In genomic region chr2:151000402-151001178, GRCm38 (mm10) we compare ENCODE assay signal across 9 mouse cellular contexts. TPM values are rescaled to one million over a fixed set of nuclear protein-coding genes. Genes with fewer than 3 reads are reported as not detected.
DNase-seq lines count a peak whose midpoint lies in the region; ATAC-seq and TF ChIP-seq lines count a peak whose summit lies in the region.
"Had no signal": no experiment of that assay in that cellular context is flagged by ENCODE, and none has a peak within 500 bp of the region (broad histone marks: within the 10 kb centered on the region; RNA-seq: fewer than 3 reads in every experiment).

No protein-coding gene starts in this region.

- H3K9ac ChIP-seq in intestine, embryonic 16.5 days (ENCODE audit: low read depth, low read length), result no peak overlapping the region
- H3K9ac ChIP-seq in midbrain, embryonic 11.5 days (ENCODE audit: low read length), result no peak overlapping the region
- H3K9ac ChIP-seq in stomach, postnatal 0 days (ENCODE audit: low read length), result no peak overlapping the region

- H3K4me3 ChIP-seq in intestine, embryonic 16.5 days (ENCODE audit: low read length), result no peak overlapping the region
- H3K4me3 ChIP-seq in midbrain, embryonic 11.5 days (ENCODE audit: low read depth, low read length), result no peak overlapping the region
- no peak overlapping the region for H3K4me3 ChIP-seq in stomach, postnatal 0 days (ENCODE audit: low read depth, low read length)
- H3K4me3 ChIP-seq: erythroblast, embryonic 14.5 days had no signal

- peak; percentile 81 for ATAC-seq in frontal cortex, adult (ENCODE audit: low TSS enrichment)
- ATAC-seq in intestine, embryonic 16.5 days, result peak; percentile 81
- ATAC-seq in midbrain, embryonic 11.5 days (ENCODE audit: low FRiP score), result peak; percentile 84
- peak; percentile 78 for ATAC-seq in stomach, postnatal 0 days (ENCODE audit: low FRiP score, low TSS enrichment)

- H3K4me1 ChIP-seq in intestine, embryonic 16.5 days (ENCODE audit: control insufficient read depth, insufficient read depth, low read length), result peaks cover 5% of the 10 kb centered on the region
- peaks cover 8% of the 10 kb centered on the region for H3K4me1 ChIP-seq in midbrain, embryonic 11.5 days (ENCODE audit: control insufficient read depth, insufficient read depth, low read length)
- H3K4me1 ChIP-seq in stomach, postnatal 0 days (replicated peaks; ENCODE audit: control insufficient read depth, insufficient read depth), result no peaks in the 10 kb centered on the region

- peak; percentile 36 for DNase-seq in urinary bladder, postnatal 25 days (ENCODE audit: low spot score)
- no peak for DNase-seq in urinary bladder, postnatal 4 days (ENCODE audit: low spot score in 2 of 2)
- peak; percentile 42 for DNase-seq in cerebellum, adult 8-10 months
- peak; percentile 46 to 82 for DNase-seq in left cerebral cortex, postnatal 25 days (ENCODE audit: low spot score in 2 of 2)
- DNase-seq in midbrain, embryonic 11.5 days (ENCODE audit: low spot score, missing footprints), result peak; percentile 85
- DNase-seq in stomach, postnatal 0 days (ENCODE audit: low spot score), result peak; percentile 68

- H3K9me3 ChIP-seq in intestine, embryonic 16.5 days (ENCODE audit: control insufficient read depth, low read length), result no peaks in the 10 kb centered on the region
- H3K9me3 ChIP-seq in midbrain, embryonic 11.5 days (ENCODE audit: control insufficient read depth, low read length), result no peaks in the 10 kb centered on the region
- no peaks in the 10 kb centered on the region for H3K9me3 ChIP-seq in stomach, postnatal 0 days (ENCODE audit: control insufficient read depth, low read length)

- H3K27me3 ChIP-seq in intestine, embryonic 16.5 days (replicated peaks; ENCODE audit: control insufficient read depth, insufficient read depth, low read length), result no peaks in the 10 kb centered on the region
- H3K27me3 ChIP-seq in midbrain, embryonic 11.5 days (ENCODE audit: control insufficient read depth, insufficient read depth, low read length), result no peaks in the 10 kb centered on the region
- H3K27me3 ChIP-seq in stomach, postnatal 0 days (ENCODE audit: control insufficient read depth, insufficient read depth, low read length), result no peaks in the 10 kb centered on the region

- peak; percentile 89 for TF ChIP-seq CTCF in stomach, postnatal 0 days (IDR thresholded peaks at IDR 0.05; ENCODE audit: low read depth)

- TF ChIP-seq EP300 in stomach, postnatal 0 days (optimal IDR thresholded peaks at IDR 0.05), result no peak

- no peaks in the 10 kb centered on the region for H3K36me3 ChIP-seq in intestine, embryonic 16.5 days (ENCODE audit: control insufficient read depth, insufficient read depth, low read length)
- H3K36me3 ChIP-seq in midbrain, embryonic 11.5 days (ENCODE audit: control insufficient read depth, insufficient read depth, low read length), result no peaks in the 10 kb centered on the region
- H3K36me3 ChIP-seq in stomach, postnatal 0 days (ENCODE audit: control insufficient read depth, insufficient read depth, low read length), result no peaks in the 10 kb centered on the region

- 52% methylated on average over 7 of the region's 7 CpGs for WGBS in intestine, embryonic 16.5 days
- 46% methylated on average over 7 of the region's 7 CpGs for WGBS in midbrain, embryonic 11.5 days
- 58% methylated on average over 7 of the region's 7 CpGs for WGBS in stomach, postnatal 0 days

- no peak overlapping the region for H3K4me2 ChIP-seq in intestine, embryonic 16.5 days (ENCODE audit: low read depth, low read length)
- no peak overlapping the region for H3K4me2 ChIP-seq in midbrain, embryonic 11.5 days
- no peak overlapping the region for H3K4me2 ChIP-seq in stomach, postnatal 0 days (replicated peaks; ENCODE audit: low read depth)

- no peak overlapping the region for H3K27ac ChIP-seq in intestine, embryonic 16.5 days (ENCODE audit: low read length)
- H3K27ac ChIP-seq in midbrain, embryonic 11.5 days (ENCODE audit: low read depth, low read length), result no peak overlapping the region
- no peak overlapping the region for H3K27ac ChIP-seq in stomach, postnatal 0 days (replicated peaks)

- intact Hi-C loops in left cerebral cortex, postnatal 25 days (cut with DNase I), result loop anchor here (5.0 to 10.0 kb wide), 5 partner anchors 78 to 388 kb away; partner anchors contain the start of gene Gins1

RNA-seq across cellular contexts. Expression of gene Ninl, which starts 38.6 kb away (rescaled TPM):
- polyA plus RNA-seq in intestine, embryonic 16.5 days (2015; fragmentation: Nextera tagmentation; extraction: Ambion mirVana), result 4.9 and 5.3 TPM in 2 replicates
- total RNA-seq in left cerebral cortex, postnatal 25 days (2021), result 1 to 10 TPM; 5.2 to 5.9 TPM
- polyA plus RNA-seq in midbrain, embryonic 11.5 days (2014; fragmentation: Nextera tagmentation; extraction: Ambion mirVana), result 11.2 and 11.6 TPM in 2 replicates
- 1.9 and 2.3 TPM in 2 replicates for polyA plus RNA-seq in stomach, postnatal 0 days (2015; fragmentation: Nextera tagmentation; extraction: Ambion mirVana)

RNA-seq across cellular contexts. Expression of gene Nanp, which starts 38.6 kb away (rescaled TPM):
- 50.9 and 53.9 TPM in 2 replicates for polyA plus RNA-seq in intestine, embryonic 16.5 days (2015; fragmentation: Nextera tagmentation; extraction: Ambion mirVana)
- 10 to 100 TPM; 25.1 to 31.1 TPM for total RNA-seq in left cerebral cortex, postnatal 25 days (2021)
- polyA plus RNA-seq in midbrain, embryonic 11.5 days (2014; fragmentation: Nextera tagmentation; extraction: Ambion mirVana), result 52.4 and 58.9 TPM in 2 replicates
- polyA plus RNA-seq in stomach, postnatal 0 days (2015; fragmentation: Nextera tagmentation; extraction: Ambion mirVana), result 34.1 and 35.5 TPM in 2 replicates

Comparison
In these comparisons a context has a peak if more than half of its experiments do, and no peak if none do; other contexts are left out.
1. DNase-seq: peak in urinary bladder, postnatal 25 days (single experiment), cerebellum, adult 8-10 months (single experiment), left cerebral cortex, postnatal 25 days (2 of 2), midbrain, embryonic 11.5 days (single experiment) and stomach, postnatal 0 days (single experiment); none in urinary bladder, postnatal 4 days (0 of 2).
2. Peak in every context shown above with its lines, with median percentiles within 50 percentile points of each other: ATAC-seq.